Mouse (Mus musculus) heart, adult 2 months (tissue): Measurements from ENCODE around the gene 9130023H24Rik.

Experiments
- CTCF ChIP-seq: fragments of 200-600 bp; IDR thresholded peaks from 2 replicates; pipeline ENCODE4 v1.8.1; 2022; ENCODE audit warnings: antibody characterized with exemption, mild to moderate bottlenecking, moderate library complexity
- EP300 ChIP-seq: fragments of 200-500 bp; IDR thresholded peaks from 2 replicates; pipeline ENCODE4 v1.6.1; 2011; ENCODE audit warnings: low read depth, low read length, control low read depth; ENCODE audit not compliant: insufficient read depth

DNA sequence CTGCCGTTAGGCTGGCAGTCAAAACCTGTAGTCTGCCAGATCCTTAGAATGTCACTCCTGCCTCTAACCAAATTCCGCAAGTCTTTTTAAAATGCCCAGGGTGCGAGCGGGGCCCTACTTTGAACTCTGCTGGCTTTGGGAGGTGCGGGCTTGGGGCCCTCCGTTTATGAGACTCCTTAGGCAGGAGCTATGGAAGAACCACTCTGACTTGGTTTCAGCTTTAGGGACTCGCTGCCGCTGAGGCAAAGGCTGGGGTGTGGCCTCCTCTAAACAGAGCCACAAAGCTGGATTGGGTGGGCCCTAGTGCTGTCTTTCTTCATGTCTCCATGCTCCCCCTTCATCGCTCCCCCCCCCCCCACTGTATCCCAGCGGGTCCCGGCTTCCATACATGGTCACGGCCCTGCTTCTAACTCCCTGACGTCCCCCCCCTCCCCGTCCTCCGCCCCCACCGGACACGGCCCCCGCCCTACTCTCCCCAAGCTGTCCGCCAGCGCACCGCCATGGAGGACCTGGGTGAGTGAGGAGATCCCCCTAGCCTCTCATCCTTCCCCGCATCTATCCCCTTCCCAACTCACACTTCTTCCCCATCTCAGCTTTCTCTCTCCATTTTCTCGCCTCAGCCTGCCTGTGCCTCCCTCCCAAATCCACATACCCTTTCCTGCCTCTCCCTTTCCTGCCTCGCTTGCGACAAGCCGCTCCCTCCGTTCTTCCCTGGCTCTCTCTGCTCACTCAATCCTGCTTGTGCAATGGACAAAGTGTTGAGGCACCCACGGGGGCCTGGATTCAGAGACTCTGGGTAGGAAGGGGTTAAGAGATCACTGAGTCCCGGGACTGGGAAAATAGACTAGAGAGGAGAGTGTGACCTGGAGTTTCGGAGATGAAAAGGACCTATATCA lies 8.9 kb upstream of the 9130023H24Rik start, which contains the start of gene Tgfb1i1:
- no peak for TF ChIP-seq EP300
- TF ChIP-seq CTCF, result no peak
